Mouse (Mus musculus): Measurements from ENCODE around the gene Cbx5.

DNA sequence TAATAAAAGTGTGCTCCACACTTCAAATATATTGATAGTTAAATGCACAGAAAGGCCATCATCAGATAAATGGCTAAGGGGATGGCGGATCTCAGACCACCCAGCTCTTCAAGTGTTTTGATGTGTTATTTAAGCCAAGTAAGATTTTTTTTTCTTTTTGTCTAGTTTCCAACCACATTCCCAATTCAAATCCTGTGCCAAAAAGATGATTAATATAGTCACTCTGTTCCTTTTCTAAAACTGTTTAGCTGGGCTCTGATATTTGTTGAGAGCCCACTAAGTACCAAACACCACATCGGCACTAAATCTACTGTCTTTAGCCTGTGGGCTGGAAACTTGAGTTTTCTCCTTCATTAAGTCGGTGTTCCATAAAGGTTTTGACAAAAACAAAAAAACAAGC is 12.6 kb downstream of the Cbx5 start:
- TF ChIP-seq CTCF (conservative IDR thresholded peaks at IDR 0.05; ENCODE audit: low read length) (no peak), NANOG (IDR thresholded peaks at IDR 0.05; ENCODE audit: borderline replicate concordance, low read length) (no peak)

All from E14TG2a.4 (cell line).